Mouse (Mus musculus) embryonic facial prominence, embryonic 11.5 days (tissue): Measurements from ENCODE around the gene Ip6k1. TPM values are rescaled to one million over a fixed set of nuclear protein-coding genes. Genes with fewer than 3 reads are reported as not detected.
A peak's percentile ranks its signal among the peaks of the same experiment; 100 is the strongest.

ENCODE experiments used
- ATAC-seq: fragments of 200-750 bp; cut with Nextera tagmentation; replicated peaks from 2 replicates; pipeline ENCODE4 v1.8.0; 2017; ENCODE audit warnings: low read depth; ENCODE audit not compliant: insufficient number of reproducible peaks, low FRiP score, low TSS enrichment
- DNase-seq: peaks from one replicate; pipeline ENCODE4 v3.0.0-alpha.2; 2015; ENCODE audit warnings: low spot score
- H3K27ac ChIP-seq: fragments of 300-500 bp; sonication (generic); replicated peaks from 2 replicates; pipeline ENCODE4 v1.5.1; 2014; ENCODE audit warnings: mild to moderate bottlenecking, low read depth, low read length, control low read depth
- H3K27me3 ChIP-seq: fragments of 300-500 bp; sonication (generic); 2 replicates; pipeline ENCODE4 v1.6.1; 2014; ENCODE audit warnings: mild to moderate bottlenecking, low read length, moderate library complexity, mixed read lengths; ENCODE audit not compliant: control insufficient read depth, insufficient read depth
- H3K36me3 ChIP-seq: fragments of 300-500 bp; sonication (generic); replicated peaks from 2 replicates; pipeline ENCODE4 v1.6.1; 2014; ENCODE audit warnings: low read depth, mild to moderate bottlenecking, low read length, moderate library complexity, mixed read lengths; ENCODE audit not compliant: control insufficient read depth, insufficient read depth
- H3K4me1 ChIP-seq: fragments of 300-500 bp; sonication (generic); 2 replicates; pipeline ENCODE4 v1.6.1; 2014; ENCODE audit warnings: low read length, mixed read lengths; ENCODE audit not compliant: control insufficient read depth, insufficient read depth
- H3K4me2 ChIP-seq: fragments of 300-500 bp; sonication (generic); 2 replicates; pipeline ENCODE4 v1.6.1; 2014; ENCODE audit warnings: low read depth, mild to moderate bottlenecking, control low read depth, low read length, moderate library complexity
- H3K4me3 ChIP-seq: fragments of 300-500 bp; sonication (generic); 2 replicates; pipeline ENCODE4 v1.5.1; 2014; ENCODE audit warnings: low read depth, low read length, control low read depth
- H3K9ac ChIP-seq: fragments of 300-500 bp; sonication (generic); replicated peaks from 2 replicates; pipeline ENCODE4 v1.6.1; 2014; ENCODE audit warnings: mild to moderate bottlenecking, control low read depth, low read length
- H3K9me3 ChIP-seq: fragments of 300-500 bp; sonication (generic); replicated peaks from 2 replicates; pipeline ENCODE4 v1.6.1; 2016; ENCODE audit warnings: mild to moderate bottlenecking, low read length, inconsistent platforms, mixed read lengths; ENCODE audit not compliant: control insufficient read depth
- WGBS: fragments of 180-500 bp; shearing (Covaris S2); extraction: QIAGEN DNeasy Blood & Tissue Kit; methylation state at CpG from one replicate; pipeline ENCODE4 v1.1.7; 2014; 5-methylcytosine and 5-hydroxymethylcytosine counted together
- polyA plus RNA-seq: library from polyadenylated mRNA; unstranded; fragments of >200 nt; fragmentation: Nextera tagmentation; extraction: Ambion mirVana; gene quantifications from 2 replicates; pipeline ENCODE4 v1.2.1, GENCODE M21; 2014

Ip6k1 gene
- polyA plus RNA-seq, 1 experiment from 2014 or later = 28.0 TPM

GRCm38 (mm10) chr9:108048566-108048955 lies 46.3 kb downstream of the Ip6k1 start:
- Histone ChIP-seq H3K36me3 (peaks cover 9% of the 10 kb centered on the region), H3K4me1 (no peaks in the 10 kb centered on the region), H3K27me3 (no peaks in the 10 kb centered on the region), H3K4me3 (peak overlapping the region; percentile 72), H3K9me3 (no peaks in the 10 kb centered on the region), H3K4me2 (peak overlapping the region; percentile 89), H3K9ac (peak overlapping the region; percentile 15), H3K27ac (no peak overlapping the region; the same call in 1 of the 2 replicates)
- ATAC-seq = peak; percentile 35; the same call in 1 of the 2 replicates
- no peak for DNase-seq
- 2% methylated on average over 19 of the region's 19 CpGs for WGBS

- Histone ChIP-seq H3K27ac (no peak within 1 kb of the TSS; the same call in 1 of the 2 replicates), H3K36me3 (peaks cover 9% of the 10 kb centered on the region), H3K4me3 (peak within 1 kb of the TSS; percentile 72), H3K4me1 (no peaks in the 10 kb centered on the region), H3K4me2 (peak within 1 kb of the TSS; percentile 89), H3K9ac (peak within 1 kb of the TSS; percentile 78), H3K9me3 (no peaks in the 10 kb centered on the region), H3K27me3 (no peaks in the 10 kb centered on the region)
- peak; percentile 98 for DNase-seq
- WGBS = under 1% methylated on average over 39 of the region's 39 CpGs
- peak; percentile 91 for ATAC-seq
Observed at GRCm38 (mm10) chr9:108049016-108049455, 46.7 kb downstream of the Ip6k1 start, which contains the start of gene Gmppb. Gene Gmppb, plus strand, starts transcription at chr9:108049242.

- no peaks in the 10 kb centered on the region for H3K27me3 ChIP-seq
- DNase-seq = peak; percentile 17
- no peaks in the 10 kb centered on the region for H3K9me3 ChIP-seq
- 43% methylated on average over 15 of the region's 15 CpGs for WGBS
- H3K27ac ChIP-seq = no peak overlapping the region
- peaks cover 9% of the 10 kb centered on the region for H3K36me3 ChIP-seq
- peak overlapping the region; percentile 89 for H3K4me2 ChIP-seq
- H3K4me1 ChIP-seq = no peaks in the 10 kb centered on the region
- peak; percentile 3; the same call in 1 of the 2 replicates for ATAC-seq
- H3K9ac ChIP-seq = peak overlapping the region; percentile 78
- H3K4me3 ChIP-seq = peak overlapping the region; percentile 72
Observed at GRCm38 (mm10) chr9:108049561-108050251, 47.4 kb downstream of the Ip6k1 start.

- H3K27me3 ChIP-seq = no peaks in the 10 kb centered on the region
- H3K9ac ChIP-seq = no peak overlapping the region
- DNase-seq (no peak), ATAC-seq (no peak)
- H3K36me3 ChIP-seq = peaks cover 4% of the 10 kb centered on the region
- H3K4me1 ChIP-seq = no peaks in the 10 kb centered on the region
- no peaks in the 10 kb centered on the region for H3K9me3 ChIP-seq
- no peak overlapping the region for H3K27ac ChIP-seq
- H3K4me2 ChIP-seq = no peak overlapping the region
- H3K4me3 ChIP-seq = no peak overlapping the region
- WGBS = 92% methylated on average over 15 of the region's 15 CpGs
Observed at GRCm38 (mm10) chr9:108051184-108051930, 49.1 kb downstream of the Ip6k1 start.

- Histone ChIP-seq H3K36me3 (no peaks in the 10 kb centered on the region; the same call in none of the 2 replicates), H3K9ac (no peak overlapping the region)
- WGBS = 87% methylated on average over 4 of the region's 4 CpGs
Observed at GRCm38 (mm10) chr9:108051931-108052220, 49.6 kb downstream of the Ip6k1 start.

GRCm38 (mm10) chr9:108052411-108052810 lies 50.1 kb downstream of the Ip6k1 start:
- Histone ChIP-seq H3K27ac (no peak overlapping the region), H3K36me3 (no peaks in the 10 kb centered on the region; the same call in 1 of the 2 replicates), H3K9ac (no peak overlapping the region; the same call in 1 of the 2 replicates), H3K4me1 (no peaks in the 10 kb centered on the region), H3K9me3 (no peaks in the 10 kb centered on the region), H3K27me3 (no peaks in the 10 kb centered on the region), H3K4me3 (no peak overlapping the region), H3K4me2 (no peak overlapping the region; the same call in 1 of the 2 replicates)
- ATAC-seq = no peak
- DNase-seq = no peak
- 70% methylated on average over 7 of the region's 7 CpGs for WGBS

More at GRCm38 (mm10) chr9:108051931-108052220, 49.6 kb downstream of the Ip6k1 start:
- Histone ChIP-seq H3K4me1 (no peaks in the 10 kb centered on the region), H3K9me3 (no peaks in the 10 kb centered on the region), H3K4me2 (no peak overlapping the region), H3K27ac (no peak overlapping the region), H3K4me3 (no peak overlapping the region), H3K27me3 (no peaks in the 10 kb centered on the region)
- DNase-seq = no peak
- no peak for ATAC-seq

GRCm38 (mm10) chr9:108052885-108053664 lies 50.8 kb downstream of the Ip6k1 start, which contains the start of gene Amigo3:
Gene Amigo3, plus strand, starts transcription at chr9:108053159.
- Histone ChIP-seq H3K36me3 (no peaks in the 10 kb centered on the region; the same call in 1 of the 2 replicates), H3K9me3 (no peaks in the 10 kb centered on the region), H3K4me1 (no peaks in the 10 kb centered on the region), H3K4me3 (no peak within 1 kb of the TSS), H3K27ac (no peak within 1 kb of the TSS), H3K4me2 (no peak within 1 kb of the TSS; the same call in 1 of the 2 replicates), H3K27me3 (no peaks in the 10 kb centered on the region), H3K9ac (no peak within 1 kb of the TSS; the same call in 1 of the 2 replicates)
- DNase-seq (peak; percentile 98), ATAC-seq (peak; percentile 16; the same call in 1 of the 2 replicates)
- whole genome bisulfite sequencing = 56% methylated on average over 20 of the region's 20 CpGs
